ENCODE assay signal across 24 mouse cellular contexts in the genomic region with DNA sequence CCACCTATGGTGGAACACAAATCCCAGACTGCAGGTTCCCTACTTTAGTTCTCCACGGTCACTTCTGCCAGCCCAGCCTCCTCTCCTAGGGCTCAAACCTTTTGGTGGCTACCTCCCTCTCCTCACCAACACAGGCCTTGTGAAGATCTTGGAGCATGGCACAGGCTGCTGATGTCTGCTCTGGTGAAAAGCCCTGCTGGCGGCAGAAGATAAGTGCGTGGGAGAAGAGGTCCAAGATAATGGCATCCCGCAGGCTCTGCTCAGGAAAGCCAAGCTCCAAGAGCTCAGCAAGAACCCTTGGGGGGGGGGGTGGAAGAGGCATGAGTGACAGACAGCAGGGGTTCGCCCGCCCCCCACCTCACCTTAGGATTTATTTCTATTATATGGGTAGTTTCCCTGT. TPM values are rescaled to one million over a fixed set of nuclear protein-coding genes. Genes with fewer than 3 reads are reported as not detected.
DNase-seq lines count a peak whose midpoint lies in the region; ATAC-seq and TF ChIP-seq lines count a peak whose summit lies in the region.
"Had no signal": no experiment of that assay in that cellular context is flagged by ENCODE, and none has a peak within 500 bp of the region (broad histone marks: within the 10 kb centered on the region; RNA-seq: fewer than 3 reads in every experiment).

No protein-coding gene starts in this region.

- H3K27ac ChIP-seq in MEL (ENCODE audit: control insufficient read depth, low read depth, low read length) = peak overlapping the region; percentile 35
- H3K27ac ChIP-seq in liver, postnatal 0 days (ENCODE audit: low read depth) = peak overlapping the region; percentile 25; the same call in 1 of the 2 replicates
- H3K27ac ChIP-seq: embryonic facial prominence, embryonic 10.5 days; hindbrain, embryonic 15.5 days; limb, embryonic 12.5 days; lung, embryonic 15.5 days; macrophage; neural tube, embryonic 15.5 days had no signal

- TF ChIP-seq CTCF in MEL (IDR thresholded peaks at IDR 0.05 in 2 of 3, conservative IDR thresholded peaks at IDR 0.05 in 1 of 3; ENCODE audit: control insufficient read depth in 1 of 3, insufficient read depth in 1 of 3, low read depth in 2 of 3, low read length in 3 of 3, poor library complexity in 1 of 3, severe bottlenecking in 1 of 3) = no peak
- TF ChIP-seq CTCF in liver, postnatal 0 days (IDR thresholded peaks at IDR 0.05; ENCODE audit: low read depth) = no peak

- H3K27me3 ChIP-seq in MEL (ENCODE audit: control insufficient read depth in 1 of 2, insufficient read depth in 2 of 2, low read length in 2 of 2) = no peaks in the 10 kb centered on the region
- H3K27me3 ChIP-seq in liver, postnatal 0 days (ENCODE audit: insufficient read depth, low read length) = no peaks in the 10 kb centered on the region
- H3K27me3 ChIP-seq: hindbrain, embryonic 15.5 days; limb, embryonic 12.5 days; lung, embryonic 15.5 days; neural tube, embryonic 15.5 days; Patski had no signal

- no peaks in the 10 kb centered on the region for H3K9me3 ChIP-seq in MEL (replicated peaks; ENCODE audit: insufficient read depth, low read length)
- no peaks in the 10 kb centered on the region for H3K9me3 ChIP-seq in liver, postnatal 0 days (ENCODE audit: low read length)
- H3K9me3 ChIP-seq: embryonic facial prominence, embryonic 10.5 days; hindbrain, embryonic 15.5 days; limb, embryonic 12.5 days; lung, embryonic 15.5 days; neural tube, embryonic 15.5 days had no signal

- WGBS in liver, postnatal 0 days (ENCODE audit: insufficient replicate concordance) = 62% methylated on average over 6 of the region's 6 CpGs

- peak; percentile 82 to 90 for TF ChIP-seq EP300 in MEL (IDR thresholded peaks at IDR 0.05; ENCODE audit: low read depth in 1 of 2, low read length in 2 of 2)
- peak; percentile 64; the same call in 1 of the 2 replicates for TF ChIP-seq EP300 in liver, postnatal 0 days (IDR thresholded peaks at IDR 0.05; ENCODE audit: low read depth)

- intact Hi-C loops in left cerebral cortex, postnatal 25 days (cut with DNase I) = loop anchor here (2.0 kb wide), 1 partner anchor 13 kb away; the partner anchor contains the start of gene Phkg2

- peaks cover 6 to 33% of the 10 kb centered on the region in 2 experiments; a peak in 3 of 4 replicates for H3K4me1 ChIP-seq in MEL (ENCODE audit: control insufficient read depth in 1 of 2, insufficient read depth in 2 of 2, low read length in 2 of 2)
- H3K4me1 ChIP-seq in liver, postnatal 0 days (ENCODE audit: insufficient read depth) = peaks cover 16% of the 10 kb centered on the region

- H3K79me2 ChIP-seq in MEL (ENCODE audit: control insufficient read depth, insufficient read depth, low read length, poor library complexity) = peaks cover 12% of the 10 kb centered on the region

- H3K4me2 ChIP-seq in liver, postnatal 0 days (ENCODE audit: low read depth, low read length) = peak overlapping the region; percentile 19
- H3K4me2 ChIP-seq: hindbrain, embryonic 15.5 days; limb, embryonic 12.5 days; lung, embryonic 15.5 days; neural tube, embryonic 15.5 days had no signal

- DNase-seq in MEL (ENCODE audit: low read depth, low spot score) (peak; percentile 76), MEL-GATA-1-ER (ENCODE audit: extremely low read depth, low read depth) (peak; percentile 50), liver (peak; percentile 78)
- peak; percentile 45 for DNase-seq in liver, postnatal 0 days
- DNase-seq in lung, adult 18-20 months = no peak
- DNase-seq in left cerebral cortex, postnatal 25 days (ENCODE audit: low spot score in 2 of 2) = no peak
- DNase-seq: adrenal gland, postnatal 14 days; cerebellum, adult 18-20 months; cerebellum, postnatal 36 days; heart, adult 18-20 months; heart, postnatal 36 days; midbrain, embryonic 14.5 days; right cerebral cortex, postnatal 14 days; thymus, postnatal 4 days had no signal

- H3K36me3 ChIP-seq in MEL (ENCODE audit: control insufficient read depth in 1 of 2, insufficient read depth in 2 of 2, low read length in 2 of 2) = peaks cover 0 to 30% of the 10 kb centered on the region in 2 experiments; a peak in 2 of 4 replicates
- H3K36me3 ChIP-seq in liver, postnatal 0 days (replicated peaks; ENCODE audit: insufficient read depth, low read length) = peaks cover 39% of the 10 kb centered on the region

- no peak overlapping the region for H3K4me3 ChIP-seq in MEL (ENCODE audit: control insufficient read depth in 1 of 2, insufficient read depth in 1 of 2, low read depth in 2 of 2, low read length in 2 of 2)
- H3K4me3 ChIP-seq in liver, postnatal 0 days (ENCODE audit: low read depth, low read length) = no peak overlapping the region
- H3K4me3 ChIP-seq: embryonic facial prominence, embryonic 10.5 days; hindbrain, embryonic 15.5 days; limb, embryonic 12.5 days; lung, embryonic 15.5 days; neural tube, embryonic 15.5 days had no signal

- H3K9ac ChIP-seq in MEL (ENCODE audit: control insufficient read depth, low read depth, low read length, poor library complexity, severe bottlenecking) = no peak overlapping the region
- no peak overlapping the region for H3K9ac ChIP-seq in liver, postnatal 0 days (replicated peaks)
- H3K9ac ChIP-seq: hindbrain, embryonic 15.5 days; lung, embryonic 15.5 days; neural tube, embryonic 15.5 days had no signal

- no peak for ATAC-seq in liver, postnatal 0 days
- no peak for ATAC-seq in frontal cortex, adult (ENCODE audit: low TSS enrichment)
- ATAC-seq: intestine, embryonic 16.5 days; Patski had no signal

- no peak for TF ChIP-seq POLR2A in MEL (IDR thresholded peaks at IDR 0.05; ENCODE audit: control insufficient read depth in 1 of 2, insufficient read depth in 1 of 2, low read depth in 1 of 2, low read length in 2 of 2, poor library complexity in 1 of 2)

- no peak; the same call in 1 of the 2 replicates for TF ChIP-seq RAD21 in MEL (IDR thresholded peaks at IDR 0.05; ENCODE audit: low read depth, low read length)

TF ChIP-seq in MEL, 35 proteins besides CTCF, POLR2A, EP300 and RAD21 (continues in another document):
- TF ChIP-seq POLR2AphosphoS2 (IDR thresholded peaks at IDR 0.05; ENCODE audit: low read length) = no peak
- peak; percentile 82 for TF ChIP-seq TAL1 (IDR thresholded peaks at IDR 0.05; ENCODE audit: low read length)
- TF ChIP-seq NELFE (IDR thresholded peaks at IDR 0.05; ENCODE audit: low read depth, low read length) = no peak
- no peak for TF ChIP-seq ELF1 (IDR thresholded peaks at IDR 0.05; ENCODE audit: low read depth, low read length)
- TF ChIP-seq RCOR1 (IDR thresholded peaks at IDR 0.05; ENCODE audit: low read depth, low read length) = no peak; the same call in 1 of the 2 replicates
- TF ChIP-seq MYC (IDR thresholded peaks at IDR 0.05; ENCODE audit: low read depth, low read length) = no peak
- TF ChIP-seq HCFC1 (IDR thresholded peaks at IDR 0.05; ENCODE audit: low read depth, low read length) = no peak
- no peak for TF ChIP-seq MAFK (IDR thresholded peaks at IDR 0.05; ENCODE audit: borderline replicate concordance, low read depth, low read length)
- TF ChIP-seq ZMIZ1 (IDR thresholded peaks at IDR 0.05; ENCODE audit: low read depth, low read length) = no peak
- TF ChIP-seq NRF1 (IDR thresholded peaks at IDR 0.05; ENCODE audit: insufficient read depth, low read depth, low read length, poor library complexity, severe bottlenecking) = no peak
- TF ChIP-seq POLR2AphosphoS5 (IDR thresholded peaks at IDR 0.05; ENCODE audit: borderline replicate concordance, low read depth, low read length) = no peak
- no peak for TF ChIP-seq E2F4 (IDR thresholded peaks at IDR 0.05; ENCODE audit: borderline replicate concordance, low read depth, low read length)
- no peak for TF ChIP-seq USF1 (IDR thresholded peaks at IDR 0.05; ENCODE audit: low read depth, low read length)
- TF ChIP-seq ZNF384 (IDR thresholded peaks at IDR 0.05; ENCODE audit: low read depth, low read length) = no peak
- no peak for TF ChIP-seq TBP (IDR thresholded peaks at IDR 0.05; ENCODE audit: low read depth, low read length)
- no peak for TF ChIP-seq UBTF (IDR thresholded peaks at IDR 0.05; ENCODE audit: borderline replicate concordance, insufficient read depth, low read depth, low read length)
- TF ChIP-seq MYB (IDR thresholded peaks at IDR 0.05; ENCODE audit: low read depth, low read length) = no peak
- no peak for TF ChIP-seq MAX (IDR thresholded peaks at IDR 0.05; ENCODE audit: low read length)
- no peak for TF ChIP-seq CHD2 (IDR thresholded peaks at IDR 0.05; ENCODE audit: low read length)

RNA-seq across cellular contexts. Expression of gene Ccdc189, which starts 2.2 kb away (rescaled TPM):
- 3.6 and 6.9 TPM in 2 replicates for total RNA-seq in MEL (2012; rRNA removed)
- polyA plus RNA-seq in MEL (2012; ENCODE audit: insufficient read depth in 1 of 2, insufficient read length in 2 of 2, low read depth in 1 of 2, low replicate concordance in 2 of 2, missing spikeins in 1 of 2) = 1 to 10 TPM in 1 of 2 experiments, not detected in 1; 4.2 TPM
- polyA plus RNA-seq in liver, postnatal 0 days (2015; fragmentation: Nextera tagmentation; extraction: Ambion mirVana) = 4.4 and 4.7 TPM in 2 replicates
- total RNA-seq in left cerebral cortex, postnatal 25 days (2021) = 1 to 10 TPM; 6.8 to 7.7 TPM

RNA-seq across cellular contexts. Expression of gene Rnf40, which starts 2.4 kb away (rescaled TPM):
- total RNA-seq in MEL (2012; rRNA removed) = 43.8 and 49.5 TPM in 2 replicates
- polyA plus RNA-seq in MEL (2012; ENCODE audit: insufficient read depth in 1 of 2, insufficient read length in 2 of 2, low read depth in 1 of 2, low replicate concordance in 2 of 2, missing spikeins in 1 of 2) = 10 to 100 TPM in 1 of 2 experiments, not detected in 1; 75.1 TPM
- polyA plus RNA-seq in liver, postnatal 0 days (2015; fragmentation: Nextera tagmentation; extraction: Ambion mirVana) = 10.3 and 12.4 TPM in 2 replicates
- total RNA-seq in left cerebral cortex, postnatal 25 days (2021) = 10 to 100 TPM; 69.4 to 71.4 TPM

RNA-seq across cellular contexts. Expression of gene Phkg2, which starts 13.0 kb away (rescaled TPM):
- 22.9 and 23.3 TPM in 2 replicates for total RNA-seq in MEL (2012; rRNA removed)
- polyA plus RNA-seq in MEL (2012; ENCODE audit: insufficient read depth in 1 of 2, insufficient read length in 2 of 2, low read depth in 1 of 2, low replicate concordance in 2 of 2, missing spikeins in 1 of 2) = 10 to 100 TPM in 1 of 2 experiments, not detected in 1; 70.8 TPM
- polyA plus RNA-seq in liver, postnatal 0 days (2015; fragmentation: Nextera tagmentation; extraction: Ambion mirVana) = 14.5 and 17.0 TPM in 2 replicates
- total RNA-seq in left cerebral cortex, postnatal 25 days (2021) = 10 to 100 TPM; 76.9 to 89.1 TPM

RNA-seq across cellular contexts. Expression of gene Tmem265, which starts 25.0 kb away (rescaled TPM):
- not detected in 2 replicates for total RNA-seq in MEL (2012; rRNA removed)
- polyA plus RNA-seq in MEL (2012; ENCODE audit: insufficient read depth in 1 of 2, insufficient read length in 2 of 2, low read depth in 1 of 2, low replicate concordance in 2 of 2, missing spikeins in 1 of 2) = not detected
- polyA plus RNA-seq in liver, postnatal 0 days (2015; fragmentation: Nextera tagmentation; extraction: Ambion mirVana) = 3.3 and 3.5 TPM in 2 replicates
- total RNA-seq in left cerebral cortex, postnatal 25 days (2021) = not detected
- total RNA-seq: adrenal gland, postnatal 14 days; gastrocnemius, adult 8-10 months; heart, adult 18-20 months; heart, postnatal 36 days had no signal
- polyA plus RNA-seq: macrophage, Patski had no signal

RNA-seq across cellular contexts. Expression of gene Zfp629, which starts 29.4 kb away (rescaled TPM):
- total RNA-seq in MEL (2012; rRNA removed) = 9.4 and 12.6 TPM in 2 replicates
- polyA plus RNA-seq in MEL (2012; ENCODE audit: insufficient read depth in 1 of 2, insufficient read length in 2 of 2, low read depth in 1 of 2, low replicate concordance in 2 of 2, missing spikeins in 1 of 2) = 10 to 100 TPM in 1 of 2 experiments, not detected in 1; 10.8 TPM
- 1.8 and 2.0 TPM in 2 replicates for polyA plus RNA-seq in liver, postnatal 0 days (2015; fragmentation: Nextera tagmentation; extraction: Ambion mirVana)
- 10 to 100 TPM; 22.2 to 24.8 TPM for total RNA-seq in left cerebral cortex, postnatal 25 days (2021)

Comparison
In these comparisons a context has a peak if more than half of its experiments do, and no peak if none do; other contexts are left out.
1. DNase-seq: peak in MEL (single experiment), MEL-GATA-1-ER (single experiment), liver (single experiment) and liver, postnatal 0 days (single experiment); none in lung, adult 18-20 months (0 of 2) and left cerebral cortex, postnatal 25 days (0 of 2).